Mouse (Mus musculus): ENCODE measurements at regions not wholly inside any gene's neighbourhood (a gene's known extent, or its start where the extent isn't known, plus 50 kb on each side); places are given as distances from the start of the nearest gene placed in this dataset.

- H3K9ac ChIP-seq = no peak overlapping the region
- H3K27me3 ChIP-seq = no peaks in the 10 kb centered on the region
- H3K36me3 ChIP-seq = no peaks in the 10 kb centered on the region
- H3K9me3 ChIP-seq = no peaks in the 10 kb centered on the region
- H3K4me3 ChIP-seq = no peak overlapping the region
- no peak overlapping the region for H3K4me2 ChIP-seq
- ATAC-seq (ENCODE audit: borderline replicate concordance, extremely low read depth, low FRiP score, low TSS enrichment) = no peak
- no peaks in the 10 kb centered on the region for H3K4me1 ChIP-seq
- no peak overlapping the region for H3K27ac ChIP-seq
- 80% methylated on average over 4 of the region's 4 CpGs for WGBS
Observed at GRCm38 (mm10) chr3:149488147-149488546, 497.8 kb upstream of the Adgrl2 start.

GRCm38 (mm10) chr3:149485406-149485805 is 495.1 kb upstream of the Adgrl2 start:
- no peak for ATAC-seq (ENCODE audit: borderline replicate concordance, extremely low read depth, low FRiP score, low TSS enrichment)
- no peaks in the 10 kb centered on the region for H3K36me3 ChIP-seq
- no peaks in the 10 kb centered on the region for H3K27me3 ChIP-seq
- H3K9me3 ChIP-seq = no peaks in the 10 kb centered on the region
- no peak overlapping the region for H3K27ac ChIP-seq
- no peak overlapping the region for H3K4me3 ChIP-seq
- H3K4me1 ChIP-seq = no peaks in the 10 kb centered on the region
- H3K9ac ChIP-seq = no peak overlapping the region
- 72% methylated on average over 4 of the region's 4 CpGs for WGBS
- no peak overlapping the region for H3K4me2 ChIP-seq

- H3K9me3 ChIP-seq = no peaks in the 10 kb centered on the region
- no peaks in the 10 kb centered on the region for H3K4me1 ChIP-seq
- no peaks in the 10 kb centered on the region for H3K27me3 ChIP-seq
- H3K4me2 ChIP-seq = no peak overlapping the region
- WGBS = 69% methylated on average over 2 of the region's 2 CpGs
- no peaks in the 10 kb centered on the region for H3K36me3 ChIP-seq
- no peak overlapping the region for H3K9ac ChIP-seq
- no peak overlapping the region for H3K27ac ChIP-seq
- ATAC-seq (ENCODE audit: borderline replicate concordance, extremely low read depth, low FRiP score, low TSS enrichment) = no peak
- H3K4me3 ChIP-seq = no peak overlapping the region
Observed at GRCm38 (mm10) chr3:149484319-149484718, 494.0 kb upstream of the Adgrl2 start.

GRCm38 (mm10) chr3:149476151-149476550 is 485.8 kb upstream of the Adgrl2 start:
- WGBS = 70% methylated on average over 2 of the region's 2 CpGs
- H3K27me3 ChIP-seq = no peaks in the 10 kb centered on the region
- H3K9me3 ChIP-seq = no peaks in the 10 kb centered on the region
- H3K4me1 ChIP-seq = no peaks in the 10 kb centered on the region
- H3K27ac ChIP-seq = no peak overlapping the region
- H3K36me3 ChIP-seq = no peaks in the 10 kb centered on the region
- no peak overlapping the region for H3K4me3 ChIP-seq
- no peak for ATAC-seq (ENCODE audit: borderline replicate concordance, extremely low read depth, low FRiP score, low TSS enrichment)
- no peak overlapping the region for H3K9ac ChIP-seq
- no peak overlapping the region for H3K4me2 ChIP-seq

- WGBS = 83% methylated on average over 5 of the region's 5 CpGs
- no peak for ATAC-seq (ENCODE audit: borderline replicate concordance, extremely low read depth, low FRiP score, low TSS enrichment)
- Histone ChIP-seq H3K9me3 (no peaks in the 10 kb centered on the region), H3K27me3 (no peaks in the 10 kb centered on the region), H3K4me1 (no peaks in the 10 kb centered on the region), H3K9ac (no peak overlapping the region), H3K4me3 (no peak overlapping the region), H3K36me3 (no peaks in the 10 kb centered on the region), H3K4me2 (no peak overlapping the region), H3K27ac (no peak overlapping the region)
Observed at GRCm38 (mm10) chr3:149466973-149467372, 476.6 kb upstream of the Adgrl2 start.

- Histone ChIP-seq H3K36me3 (no peaks in the 10 kb centered on the region), H3K27ac (no peak overlapping the region), H3K4me1 (no peaks in the 10 kb centered on the region), H3K4me2 (no peak overlapping the region), H3K9ac (no peak overlapping the region), H3K9me3 (no peaks in the 10 kb centered on the region), H3K4me3 (no peak overlapping the region), H3K27me3 (no peaks in the 10 kb centered on the region)
- no peak for ATAC-seq (ENCODE audit: borderline replicate concordance, extremely low read depth, low FRiP score, low TSS enrichment)
- WGBS = 89% methylated on average over 5 of the region's 5 CpGs
Observed at GRCm38 (mm10) chr3:149464603-149465002, 474.2 kb upstream of the Adgrl2 start.

- H3K4me1 ChIP-seq = no peaks in the 10 kb centered on the region
- no peak overlapping the region for H3K4me3 ChIP-seq
- no peaks in the 10 kb centered on the region for H3K27me3 ChIP-seq
- H3K9me3 ChIP-seq = no peaks in the 10 kb centered on the region
- H3K36me3 ChIP-seq = no peaks in the 10 kb centered on the region
- H3K9ac ChIP-seq = no peak overlapping the region
- H3K4me2 ChIP-seq = no peak overlapping the region
- 59% methylated on average over 2 of the region's 2 CpGs for WGBS
- ATAC-seq (ENCODE audit: borderline replicate concordance, extremely low read depth, low FRiP score, low TSS enrichment) = no peak
- H3K27ac ChIP-seq = no peak overlapping the region
Observed at GRCm38 (mm10) chr3:149462121-149462541, 471.8 kb upstream of the Adgrl2 start.

- 73% methylated on average over 2 of the region's 2 CpGs for WGBS
- no peak overlapping the region for H3K4me2 ChIP-seq
Observed at GRCm38 (mm10) chr3:149461613-149462012, 471.3 kb upstream of the Adgrl2 start.

GRCm38 (mm10) chr3:149449376-149449775 is 459.0 kb upstream of the Adgrl2 start:
- no peak overlapping the region for H3K4me3 ChIP-seq
- no peaks in the 10 kb centered on the region for H3K36me3 ChIP-seq
- no peak for ATAC-seq (ENCODE audit: borderline replicate concordance, extremely low read depth, low FRiP score, low TSS enrichment)
- WGBS = 82% methylated on average over 3 of the region's 3 CpGs
- H3K9ac ChIP-seq = no peak overlapping the region
- no peaks in the 10 kb centered on the region for H3K9me3 ChIP-seq
- no peaks in the 10 kb centered on the region for H3K27me3 ChIP-seq
- H3K4me2 ChIP-seq = no peak overlapping the region
- H3K4me1 ChIP-seq = peaks cover 4% of the 10 kb centered on the region; the same call in 1 of the 2 replicates
- no peak overlapping the region for H3K27ac ChIP-seq

More at GRCm38 (mm10) chr3:149461613-149462012, 471.3 kb upstream of the Adgrl2 start:
- Histone ChIP-seq H3K36me3 (no peaks in the 10 kb centered on the region), H3K9me3 (no peaks in the 10 kb centered on the region), H3K27me3 (no peaks in the 10 kb centered on the region), H3K4me3 (no peak overlapping the region), H3K9ac (no peak overlapping the region), H3K4me1 (no peaks in the 10 kb centered on the region), H3K27ac (no peak overlapping the region)
- ATAC-seq (ENCODE audit: borderline replicate concordance, extremely low read depth, low FRiP score, low TSS enrichment) = no peak

GRCm38 (mm10) chr3:149445991-149446564 is 455.7 kb upstream of the Adgrl2 start:
- 50% methylated on average over 6 of the region's 6 CpGs for WGBS
- no peak overlapping the region for H3K9ac ChIP-seq
- no peak for ATAC-seq (ENCODE audit: borderline replicate concordance, extremely low read depth, low FRiP score, low TSS enrichment)

GRCm38 (mm10) chr3:149444854-149445577 is 454.7 kb upstream of the Adgrl2 start:
- Histone ChIP-seq H3K9me3 (no peaks in the 10 kb centered on the region), H3K4me2 (peak overlapping the region; percentile 53), H3K4me1 (peaks cover 4% of the 10 kb centered on the region; the same call in 1 of the 2 replicates), H3K27me3 (no peaks in the 10 kb centered on the region), H3K4me3 (peak overlapping the region; percentile 45), H3K27ac (no peak overlapping the region), H3K36me3 (no peaks in the 10 kb centered on the region), H3K9ac (no peak overlapping the region; the same call in 1 of the 2 replicates)
- peak; percentile 79; the same call in 1 of the 2 replicates for ATAC-seq (ENCODE audit: borderline replicate concordance, extremely low read depth, low FRiP score, low TSS enrichment)
- 7% methylated on average over 15 of the region's 15 CpGs for WGBS

More at GRCm38 (mm10) chr3:149445991-149446564, 455.7 kb upstream of the Adgrl2 start:
- peaks cover 4% of the 10 kb centered on the region; the same call in 1 of the 2 replicates for H3K4me1 ChIP-seq
- no peak overlapping the region for H3K4me3 ChIP-seq
- H3K9me3 ChIP-seq = no peaks in the 10 kb centered on the region
- no peaks in the 10 kb centered on the region for H3K27me3 ChIP-seq
- no peak overlapping the region for H3K27ac ChIP-seq
- H3K36me3 ChIP-seq = no peaks in the 10 kb centered on the region
- H3K4me2 ChIP-seq = no peak overlapping the region

GRCm38 (mm10) chr3:149444377-149444776 is 454.0 kb upstream of the Adgrl2 start:
- Histone ChIP-seq H3K9me3 (no peaks in the 10 kb centered on the region), H3K4me1 (peaks cover 4% of the 10 kb centered on the region; the same call in 1 of the 2 replicates), H3K27ac (no peak overlapping the region), H3K4me2 (peak overlapping the region; percentile 53), H3K4me3 (peak overlapping the region; percentile 45; the same call in 1 of the 2 replicates), H3K36me3 (no peaks in the 10 kb centered on the region), H3K27me3 (no peaks in the 10 kb centered on the region), H3K9ac (no peak overlapping the region)
- no peak for ATAC-seq (ENCODE audit: borderline replicate concordance, extremely low read depth, low FRiP score, low TSS enrichment)
- 61% methylated on average over 8 of the region's 8 CpGs for WGBS

Data from lung, embryonic 15.5 days (tissue).